Comparison of ENCODE assay signal across 8 mouse cellular contexts in genomic region chr5:136173606-136174463, GRCm38 (mm10). TPM values are rescaled to one million over a fixed set of nuclear protein-coding genes. Genes with fewer than 3 reads are reported as not detected.
A peak's percentile ranks its signal among the peaks of the same experiment; 100 is the strongest.
DNase-seq lines count a peak whose midpoint lies in the region; ATAC-seq and TF ChIP-seq lines count a peak whose summit lies in the region.

No protein-coding gene starts in this region.

- H3K9ac ChIP-seq in heart, embryonic 16.5 days (ENCODE audit: low read length): no peak overlapping the region
- peak overlapping the region; percentile 10; the same call in 1 of the 2 replicates for H3K9ac ChIP-seq in MEL (ENCODE audit: control insufficient read depth, low read depth, low read length, poor library complexity, severe bottlenecking)

- peaks cover 5% of the 10 kb centered on the region for H3K36me3 ChIP-seq in heart, embryonic 16.5 days (ENCODE audit: control insufficient read depth, insufficient read depth)
- H3K36me3 ChIP-seq in MEL (ENCODE audit: control insufficient read depth in 1 of 2, insufficient read depth in 2 of 2, low read length in 2 of 2) (peaks cover 0 to 15% of the 10 kb centered on the region in 2 experiments; a peak in 2 of 4 replicates), macrophage (ENCODE audit: inconsistent target) (peaks cover 4% of the 10 kb centered on the region; the same call in 1 of the 2 replicates)

- TF ChIP-seq EP300 in MEL (IDR thresholded peaks at IDR 0.05; ENCODE audit: low read depth in 1 of 2, low read length in 2 of 2): peak; percentile 19 to 45; a peak in 3 of 4 replicates

- no peak for TF ChIP-seq POLR2A in MEL (IDR thresholded peaks at IDR 0.05; ENCODE audit: control insufficient read depth in 1 of 2, insufficient read depth in 1 of 2, low read depth in 1 of 2, low read length in 2 of 2, poor library complexity in 1 of 2)

- no peak for TF ChIP-seq RAD21 in MEL (IDR thresholded peaks at IDR 0.05; ENCODE audit: low read depth, low read length)

- no peak overlapping the region for H3K4me3 ChIP-seq in heart, embryonic 16.5 days (ENCODE audit: low read length)
- H3K4me3 ChIP-seq in MEL (ENCODE audit: control insufficient read depth in 1 of 2, insufficient read depth in 1 of 2, low read depth in 2 of 2, low read length in 2 of 2): no peak overlapping the region
- H3K4me3 ChIP-seq in macrophage (ENCODE audit: inconsistent target): no peak overlapping the region

- WGBS in heart, embryonic 16.5 days: 37% methylated on average over 9 of the region's 9 CpGs
- WGBS in macrophage (ENCODE audit: missing documents): 43% methylated on average over 9 of the region's 9 CpGs

- ATAC-seq in heart, embryonic 16.5 days (replicated peaks; ENCODE audit: extremely low read depth, insufficient read depth, low FRiP score): no peak

- H3K27me3 ChIP-seq in heart, embryonic 16.5 days (ENCODE audit: control insufficient read depth, insufficient read depth, low read length): no peaks in the 10 kb centered on the region
- no peaks in the 10 kb centered on the region for H3K27me3 ChIP-seq in MEL (ENCODE audit: control insufficient read depth in 1 of 2, insufficient read depth in 2 of 2, low read length in 2 of 2)

- peaks cover 14% of the 10 kb centered on the region; the same call in 1 of the 2 replicates for H3K4me1 ChIP-seq in heart, embryonic 16.5 days (ENCODE audit: control insufficient read depth, insufficient read depth, low read length)
- peaks cover 0 to 29% of the 10 kb centered on the region in 2 experiments for H3K4me1 ChIP-seq in MEL (ENCODE audit: control insufficient read depth in 1 of 2, insufficient read depth in 2 of 2, low read length in 2 of 2)

- DNase-seq in heart, adult 9 months (ENCODE audit: low spot score in 2 of 2): no peak
- DNase-seq in MEL (ENCODE audit: low read depth, low spot score): peak; percentile 82
- DNase-seq in cerebellum, adult 8-10 months: peak; percentile 53
- peak; percentile 77 for DNase-seq in kidney, postnatal 14 days
- peak; percentile 54 to 55 for DNase-seq in thymus, postnatal 10 days (ENCODE audit: low spot score in 2 of 2)
- DNase-seq in retina, embryonic 14.5 days (ENCODE audit: low spot score): no peak

- TF ChIP-seq CTCF in MEL (IDR thresholded peaks at IDR 0.05 in 2 of 3, conservative IDR thresholded peaks at IDR 0.05 in 1 of 3; ENCODE audit: control insufficient read depth in 1 of 3, insufficient read depth in 1 of 3, low read depth in 2 of 3, low read length in 3 of 3, poor library complexity in 1 of 3, severe bottlenecking in 1 of 3): no peak

- 0 out of 2 replicates have a peak, but pooled peaks cover 2% of the 10 kb centered on the region for H3K9me3 ChIP-seq in heart, embryonic 16.5 days (replicated peaks; ENCODE audit: control insufficient read depth, low read length)
- H3K9me3 ChIP-seq in MEL (replicated peaks; ENCODE audit: insufficient read depth, low read length): no peaks in the 10 kb centered on the region

- no peak overlapping the region for H3K4me2 ChIP-seq in heart, embryonic 16.5 days (ENCODE audit: low read depth, low read length)

- peak overlapping the region; percentile 52 for H3K27ac ChIP-seq in heart, embryonic 16.5 days (ENCODE audit: low read length)
- peak overlapping the region; percentile 36; the same call in 1 of the 2 replicates for H3K27ac ChIP-seq in MEL (ENCODE audit: control insufficient read depth, low read depth, low read length)
- peak overlapping the region; percentile 32 for H3K27ac ChIP-seq in macrophage

- H3K79me2 ChIP-seq in MEL (ENCODE audit: control insufficient read depth, insufficient read depth, low read length, poor library complexity): peaks cover 12% of the 10 kb centered on the region
- peaks cover 11% of the 10 kb centered on the region; the same call in 1 of the 2 replicates for H3K79me2 ChIP-seq in macrophage (ENCODE audit: inconsistent target)

TF ChIP-seq in MEL, 35 proteins besides CTCF, POLR2A, EP300 and RAD21:
- peak; percentile 42; the same call in 1 of the 2 replicates for TF ChIP-seq ETS1 (IDR thresholded peaks at IDR 0.05; ENCODE audit: low read depth, low read length)
- TF ChIP-seq TCF12 (IDR thresholded peaks at IDR 0.05; ENCODE audit: low read depth, low read length): 0 out of 2 replicates have a peak, but pooled peaks have one; percentile 19
- no peak for TF ChIP-seq MYC (IDR thresholded peaks at IDR 0.05; ENCODE audit: low read depth, low read length)
- TF ChIP-seq NRF1 (IDR thresholded peaks at IDR 0.05; ENCODE audit: insufficient read depth, low read depth, low read length, poor library complexity, severe bottlenecking): no peak
- TF ChIP-seq RCOR1 (IDR thresholded peaks at IDR 0.05; ENCODE audit: low read depth, low read length): no peak
- TF ChIP-seq ELF1 (IDR thresholded peaks at IDR 0.05; ENCODE audit: low read depth, low read length): no peak
- no peak for TF ChIP-seq JUND (IDR thresholded peaks at IDR 0.05; ENCODE audit: low read depth, low read length)
- TF ChIP-seq MAZ (IDR thresholded peaks at IDR 0.05; ENCODE audit: low read depth, low read length): no peak
- 0 out of 2 replicates have a peak, but pooled peaks have one; percentile 45 for TF ChIP-seq SIN3A (IDR thresholded peaks at IDR 0.05; ENCODE audit: low read length)
- TF ChIP-seq ZKSCAN1 (IDR thresholded peaks at IDR 0.05; ENCODE audit: low read depth, low read length): no peak
- TF ChIP-seq HCFC1 (IDR thresholded peaks at IDR 0.05; ENCODE audit: low read depth, low read length): 0 out of 2 replicates have a peak, but pooled peaks have one; percentile 24
TF ChIP-seq in MEL: peak in this region for 4.

RNA-seq across cellular contexts. Expression of gene Orai2, which starts 3.3 kb away (rescaled TPM):
- polyA plus RNA-seq in heart, embryonic 16.5 days (2015; fragmentation: Nextera tagmentation; extraction: Ambion mirVana): 3.6 and 4.3 TPM in 2 replicates
- total RNA-seq in MEL (2012; rRNA removed): 26.6 and 33.6 TPM in 2 replicates
- polyA plus RNA-seq in MEL (2012; ENCODE audit: insufficient read depth in 1 of 2, insufficient read length in 2 of 2, low read depth in 1 of 2, low replicate concordance in 2 of 2, missing spikeins in 1 of 2) (10 to 100 TPM in 1 of 2 experiments, not detected in 1; 35.7 TPM), macrophage (2018) (7.1 to 19.8 TPM (median 13.8 TPM) in 3 replicates)
- total RNA-seq in macrophage (2018; cell fraction: chromatin; rRNA removed): 1,000 to 10,000 TPM in 4 of 26 experiments, 100 to 1,000 TPM in 14, 10 to 100 TPM in 8; 34.7 to 1,259 (median 261) TPM
- 100 to 1,000 TPM in 2 of 26 experiments, 10 to 100 TPM in 24; 13.7 to 103 (median 22.1) TPM for total RNA-seq in macrophage (2018; cell fraction: cytosol; rRNA removed)
- total RNA-seq in macrophage (2018; cell fraction: nucleus; rRNA removed): 100 to 1,000 TPM in 18 of 26 experiments, 10 to 100 TPM in 8; 26.9 to 743 (median 214) TPM

RNA-seq across cellular contexts. Expression of gene Prkrip1, which starts 24.9 kb away (rescaled TPM):
- polyA plus RNA-seq in heart, embryonic 16.5 days (2015; fragmentation: Nextera tagmentation; extraction: Ambion mirVana): 34.4 and 37.7 TPM in 2 replicates
- total RNA-seq in MEL (2012; rRNA removed): 55.1 and 55.6 TPM in 2 replicates
- polyA plus RNA-seq in MEL (2012; ENCODE audit: insufficient read depth in 1 of 2, insufficient read length in 2 of 2, low read depth in 1 of 2, low replicate concordance in 2 of 2, missing spikeins in 1 of 2) (10 to 100 TPM in 1 of 2 experiments, not detected in 1; 84.1 TPM), macrophage (2018) (12.4 to 58.1 TPM (median 23.3 TPM) in 3 replicates)
- total RNA-seq in macrophage (2018; cell fraction: chromatin; rRNA removed): 10 to 100 TPM; 17.4 to 43.3 (median 26.6) TPM
- total RNA-seq in macrophage (2018; cell fraction: cytosol; rRNA removed): 10 to 100 TPM; 11.5 to 41.4 (median 26.0) TPM
- 10 to 100 TPM; 10.2 to 32.9 (median 18.7) TPM for total RNA-seq in macrophage (2018; cell fraction: nucleus; rRNA removed)

RNA-seq across cellular contexts. Expression of gene Alkbh4, which starts 37.9 kb away (rescaled TPM):
- 12.5 and 13.0 TPM in 2 replicates for polyA plus RNA-seq in heart, embryonic 16.5 days (2015; fragmentation: Nextera tagmentation; extraction: Ambion mirVana)
- 17.1 and 23.2 TPM in 2 replicates for total RNA-seq in MEL (2012; rRNA removed)
- polyA plus RNA-seq in MEL (2012; ENCODE audit: insufficient read depth in 1 of 2, insufficient read length in 2 of 2, low read depth in 1 of 2, low replicate concordance in 2 of 2, missing spikeins in 1 of 2) (10 to 100 TPM in 1 of 2 experiments, not detected in 1; 24.2 TPM), macrophage (2018) (3.8 to 8.1 TPM (median 7.9 TPM) in 3 replicates)
- 10 to 100 TPM in 6 of 26 experiments, 1 to 10 TPM in 19, under 1 TPM in 1; 0.82 to 14.3 (median 5.4) TPM for total RNA-seq in macrophage (2018; cell fraction: chromatin; rRNA removed)
- 10 to 100 TPM in 5 of 26 experiments, 1 to 10 TPM in 21; 2.0 to 12.4 (median 8.2) TPM for total RNA-seq in macrophage (2018; cell fraction: cytosol; rRNA removed)
- 10 to 100 TPM in 9 of 26 experiments, 1 to 10 TPM in 17; 1.6 to 16.2 (median 7.5) TPM for total RNA-seq in macrophage (2018; cell fraction: nucleus; rRNA removed)

RNA-seq across cellular contexts. Expression of gene Lrwd1, which starts 38.0 kb away (rescaled TPM):
- polyA plus RNA-seq in heart, embryonic 16.5 days (2015; fragmentation: Nextera tagmentation; extraction: Ambion mirVana): 21.7 and 23.6 TPM in 2 replicates
- total RNA-seq in MEL (2012; rRNA removed): 98.2 and 103 TPM in 2 replicates
- 100 to 1,000 TPM in 1 of 2 experiments, not detected in 1; 133 TPM for polyA plus RNA-seq in MEL (2012; ENCODE audit: insufficient read depth in 1 of 2, insufficient read length in 2 of 2, low read depth in 1 of 2, low replicate concordance in 2 of 2, missing spikeins in 1 of 2)
- 10 to 100 TPM in 23 of 26 experiments, 1 to 10 TPM in 3; 7.4 to 46.2 (median 24.5) TPM for total RNA-seq in macrophage (2018; cell fraction: chromatin; rRNA removed)
- 10 to 100 TPM in 4 of 26 experiments, 1 to 10 TPM in 22; 4.8 to 11.6 (median 8.1) TPM for total RNA-seq in macrophage (2018; cell fraction: cytosol; rRNA removed)
- 10 to 100 TPM in 15 of 26 experiments, 1 to 10 TPM in 11; 6.6 to 29.7 (median 12.1) TPM for total RNA-seq in macrophage (2018; cell fraction: nucleus; rRNA removed)
- polyA plus RNA-seq in macrophage (2018): 6.0 to 13.5 TPM (median 9.4 TPM) in 3 replicates

RNA-seq across cellular contexts. Expression of gene Polr2j, which starts 57.4 kb away (rescaled TPM):
- 139 and 151 TPM in 2 replicates for polyA plus RNA-seq in heart, embryonic 16.5 days (2015; fragmentation: Nextera tagmentation; extraction: Ambion mirVana)
- 316 and 318 TPM in 2 replicates for total RNA-seq in MEL (2012; rRNA removed)
- polyA plus RNA-seq in MEL (2012; ENCODE audit: insufficient read depth in 1 of 2, insufficient read length in 2 of 2, low read depth in 1 of 2, low replicate concordance in 2 of 2, missing spikeins in 1 of 2): 100 to 1,000 TPM in 1 of 2 experiments, not detected in 1; 269 TPM
- total RNA-seq in macrophage (2018; cell fraction: chromatin; rRNA removed): 10 to 100 TPM in 5 of 26 experiments, 1 to 10 TPM in 21; 2.0 to 13.9 (median 6.0) TPM
- 10 to 100 TPM; 39.3 to 85.6 (median 60.6) TPM for total RNA-seq in macrophage (2018; cell fraction: cytosol; rRNA removed)
- 10 to 100 TPM in 17 of 26 experiments, 1 to 10 TPM in 9; 6.1 to 23.0 (median 13.5) TPM for total RNA-seq in macrophage (2018; cell fraction: nucleus; rRNA removed)
- polyA plus RNA-seq in macrophage (2018): 75.0 to 118 TPM (median 101 TPM) in 3 replicates

Comparison
In these comparisons a context has a peak if more than half of its experiments do, and no peak if none do; other contexts are left out.
1. DNase-seq: peak in MEL (single experiment), cerebellum, adult 8-10 months (single experiment), kidney, postnatal 14 days (single experiment) and thymus, postnatal 10 days (2 of 2); none in heart, adult 9 months (0 of 2) and retina, embryonic 14.5 days (single experiment).
2. Peak in every context shown above with its lines, with median percentiles within 50 percentile points of each other: H3K27ac ChIP-seq.